Mouse (Mus musculus): ENCODE data around the gene Lpp. TPM values are rescaled to one million over a fixed set of nuclear protein-coding genes. Genes with fewer than 3 reads are reported as not detected.

Lpp gene
- total RNA-seq, 2 experiments from 2014 or later, result 32.5 to 60.6 TPM

DNA sequence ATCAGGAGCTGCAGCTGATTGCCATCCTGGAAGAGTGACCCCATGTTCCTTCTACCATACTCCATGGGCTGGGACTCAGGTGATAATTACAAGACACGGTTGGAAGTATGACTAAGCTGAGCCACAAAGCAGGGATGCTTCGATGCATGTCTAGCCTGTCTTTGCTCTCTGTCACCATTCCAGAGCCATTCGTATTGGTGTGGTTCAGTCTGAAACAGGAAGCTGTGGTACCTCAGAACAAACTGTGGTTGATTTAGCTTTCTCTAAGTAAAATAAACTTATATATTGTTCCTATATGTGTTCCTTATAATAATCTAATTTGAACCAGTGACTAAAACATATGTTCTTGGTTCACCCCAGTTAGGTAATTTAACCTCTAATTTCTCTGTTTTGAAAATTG, 519.7 kb downstream of the Lpp start:
- DNase-seq (ENCODE audit: low spot score in 2 of 2), result no peak

DNA sequence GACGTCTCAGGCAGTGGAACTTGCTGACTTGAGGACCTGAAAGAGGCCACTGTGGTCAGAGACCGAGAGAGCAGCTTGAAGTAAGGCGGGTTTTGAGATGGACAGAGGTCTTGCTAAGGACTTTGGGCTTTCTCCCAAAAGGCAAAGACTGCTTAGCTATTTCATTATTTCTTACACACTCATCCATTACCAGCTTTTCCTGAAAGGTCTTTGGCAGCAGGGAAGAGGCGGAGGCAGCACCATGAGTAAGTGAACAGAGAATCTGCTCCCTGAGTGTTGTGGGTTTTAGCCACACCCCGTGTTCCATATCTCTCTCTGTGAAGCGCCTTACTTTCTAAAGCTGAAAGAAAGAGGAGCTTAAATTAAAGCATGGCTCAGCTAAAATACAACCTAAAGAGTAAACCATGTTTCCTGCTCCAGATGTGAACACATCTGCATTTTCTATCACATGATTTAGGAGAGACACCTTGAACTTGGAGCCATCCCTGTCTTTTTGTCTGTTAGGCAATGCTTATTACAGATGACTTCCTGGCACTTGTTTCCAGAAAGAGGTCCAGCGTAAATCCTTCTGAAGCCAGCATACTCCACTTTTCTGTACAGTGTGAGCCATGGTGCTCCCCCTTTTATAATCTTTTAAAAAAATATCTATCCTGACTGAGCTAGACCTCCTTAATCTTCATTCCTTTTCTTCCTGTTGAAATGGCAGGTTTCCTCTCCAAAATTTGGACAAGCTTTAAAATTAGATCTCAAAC, 520.5 kb downstream of the Lpp start:
- DNase-seq (ENCODE audit: low spot score in 2 of 2), result no peak

DNA sequence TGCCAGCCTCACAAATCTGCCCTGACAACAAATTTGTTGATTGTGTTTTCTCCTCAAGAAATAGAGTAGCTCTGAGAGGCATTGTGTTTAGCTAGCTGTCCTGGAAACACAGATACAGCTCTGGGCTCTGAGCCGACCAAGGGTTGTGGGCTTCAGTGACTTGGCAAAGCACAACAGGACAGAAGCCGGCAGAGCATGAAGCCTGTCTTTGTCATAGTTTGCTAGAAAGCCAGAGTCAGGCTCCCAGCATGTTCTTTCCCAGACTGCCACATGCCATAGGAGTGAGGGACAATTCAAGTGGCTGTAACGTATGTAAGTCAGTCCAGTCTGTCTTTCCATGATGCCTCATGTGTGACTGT, 521.1 kb downstream of the Lpp start:
- DNase-seq (ENCODE audit: low spot score in 2 of 2), result no peak

DNA sequence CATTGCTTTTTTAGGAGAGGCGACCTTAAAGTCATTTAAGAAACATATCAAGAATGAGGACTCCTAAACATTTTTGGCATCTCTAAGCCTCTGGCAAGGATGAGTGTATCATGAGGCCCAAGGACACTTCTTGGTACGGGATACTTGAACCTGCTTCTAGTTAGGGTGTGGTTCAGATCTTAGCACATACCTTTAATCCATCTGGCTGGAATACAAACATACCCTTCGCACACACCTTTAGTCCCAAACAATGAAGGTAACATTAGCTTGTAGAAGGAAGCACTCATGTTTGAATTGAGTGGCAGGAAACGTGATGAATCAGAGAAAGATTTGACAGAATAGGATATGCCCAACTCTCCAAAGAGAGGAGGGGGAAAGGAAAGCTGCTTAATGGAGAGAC, 522.2 kb downstream of the Lpp start:
- no peak for DNase-seq (ENCODE audit: low spot score in 2 of 2)

DNA sequence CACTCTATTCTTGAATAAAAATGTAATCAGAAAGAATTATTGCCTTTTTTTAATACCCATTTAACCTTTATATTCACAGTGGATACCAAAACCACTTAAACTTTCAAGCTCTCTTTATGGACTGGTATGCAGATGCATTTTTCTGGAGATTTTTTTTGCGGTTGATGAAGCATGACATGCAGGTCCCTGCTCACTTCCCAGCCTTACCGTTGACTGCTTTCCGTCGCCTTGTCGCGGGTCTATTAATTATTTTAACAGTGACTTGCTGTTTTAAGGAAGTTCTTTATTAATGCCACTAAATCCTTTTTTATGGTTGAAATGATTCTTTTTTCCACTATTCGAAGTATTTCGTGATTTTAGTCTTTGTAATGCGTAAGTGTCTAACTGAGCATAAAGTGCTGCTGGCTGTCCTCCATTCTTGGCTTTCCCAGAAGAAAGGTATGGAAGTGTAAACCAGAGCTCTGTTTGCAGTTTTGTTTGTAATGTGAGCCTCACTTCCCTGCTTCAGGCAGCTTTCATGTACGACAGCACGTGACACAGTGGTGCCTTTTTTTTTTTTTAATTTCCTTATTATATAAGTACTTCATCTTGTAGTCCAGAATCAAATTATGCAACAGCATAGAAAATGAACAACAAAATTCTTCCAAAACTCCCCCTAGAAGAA, 526.2 kb downstream of the Lpp start:
- no peak for DNase-seq (ENCODE audit: low spot score in 2 of 2)

DNA sequence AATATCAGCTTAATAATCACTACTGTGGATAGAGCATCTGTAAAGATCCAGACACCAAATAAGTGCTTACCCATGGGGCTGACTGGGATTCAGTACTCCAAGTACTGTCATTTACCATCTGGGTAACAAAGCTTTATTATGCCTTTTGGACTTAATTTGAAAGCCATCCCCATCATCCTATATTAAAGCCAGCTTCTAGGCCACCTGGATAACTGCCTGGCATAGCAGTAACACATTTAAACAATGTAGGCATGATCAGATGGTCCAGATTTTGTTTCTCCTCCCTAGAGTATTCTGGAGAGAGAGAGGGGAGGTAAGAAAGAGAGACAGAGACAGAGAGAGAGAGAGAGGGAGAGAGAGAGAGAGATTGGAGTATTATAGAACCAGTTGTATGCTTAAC, 536.8 kb downstream of the Lpp start:
- DNase-seq (ENCODE audit: low spot score in 2 of 2), result no peak

DNA sequence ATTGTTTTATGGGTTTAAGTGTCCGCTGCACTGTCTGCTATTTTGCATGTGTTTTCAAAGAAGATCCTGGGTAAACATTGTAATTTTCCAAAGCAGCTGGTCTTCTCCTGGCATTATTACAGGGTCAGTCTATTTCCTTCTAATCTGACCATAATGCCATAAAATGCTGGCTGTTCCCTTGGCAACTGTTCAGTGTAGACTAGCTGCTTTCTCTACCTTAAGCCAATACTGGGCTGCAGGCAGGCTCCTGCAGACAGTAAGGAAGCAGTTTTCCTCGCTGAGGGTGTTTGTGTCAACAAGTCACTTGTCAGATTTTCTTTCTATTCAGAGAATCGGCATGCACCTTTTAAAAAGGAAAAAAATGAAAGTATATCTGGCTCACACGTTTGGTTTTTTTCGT, 537.3 kb downstream of the Lpp start:
- no peak for DNase-seq (ENCODE audit: low spot score in 2 of 2)

DNA sequence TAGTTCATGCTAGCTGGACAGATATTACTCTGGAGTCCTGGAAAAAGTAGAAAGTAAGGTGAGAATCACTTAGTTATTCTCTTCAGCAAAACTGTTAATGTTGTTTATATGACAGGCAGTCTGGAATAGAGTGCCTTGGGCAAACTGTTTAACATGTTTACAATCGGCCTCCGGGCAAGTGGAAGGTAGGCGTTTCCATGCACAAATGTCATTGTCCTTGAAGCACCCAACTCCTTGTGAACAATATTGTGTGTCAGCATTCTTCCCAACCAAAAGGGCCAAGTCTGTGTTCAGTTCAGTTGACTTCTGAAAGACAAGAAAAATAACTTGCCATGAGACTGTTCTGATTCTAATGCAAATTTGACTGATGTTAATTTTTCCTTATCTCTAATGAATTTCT, 539.5 kb downstream of the Lpp start:
- DNase-seq (ENCODE audit: low spot score in 2 of 2), result no peak

DNA sequence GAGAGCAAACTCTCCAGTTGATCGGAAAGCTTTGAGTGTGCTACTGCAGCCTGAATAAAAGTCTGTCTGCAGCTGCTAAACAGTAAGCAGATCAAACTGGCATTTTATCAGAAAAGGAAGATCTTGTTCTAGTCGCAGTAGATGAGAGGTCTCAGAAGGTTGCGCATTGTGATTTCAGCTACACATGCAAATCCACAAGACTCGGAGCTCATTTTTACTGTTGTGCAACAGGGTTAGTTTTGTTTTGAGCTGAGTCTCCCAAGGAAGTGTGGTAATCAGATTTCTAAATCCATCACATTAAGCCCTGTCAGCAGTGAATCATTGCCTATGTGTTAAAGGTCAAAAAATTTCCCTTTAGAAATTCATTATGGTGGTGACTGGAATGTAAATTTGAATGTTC, 540.4 kb downstream of the Lpp start:
- DNase-seq (ENCODE audit: low spot score in 2 of 2), result peak in 1 of 2 experiments; percentile 26

DNA sequence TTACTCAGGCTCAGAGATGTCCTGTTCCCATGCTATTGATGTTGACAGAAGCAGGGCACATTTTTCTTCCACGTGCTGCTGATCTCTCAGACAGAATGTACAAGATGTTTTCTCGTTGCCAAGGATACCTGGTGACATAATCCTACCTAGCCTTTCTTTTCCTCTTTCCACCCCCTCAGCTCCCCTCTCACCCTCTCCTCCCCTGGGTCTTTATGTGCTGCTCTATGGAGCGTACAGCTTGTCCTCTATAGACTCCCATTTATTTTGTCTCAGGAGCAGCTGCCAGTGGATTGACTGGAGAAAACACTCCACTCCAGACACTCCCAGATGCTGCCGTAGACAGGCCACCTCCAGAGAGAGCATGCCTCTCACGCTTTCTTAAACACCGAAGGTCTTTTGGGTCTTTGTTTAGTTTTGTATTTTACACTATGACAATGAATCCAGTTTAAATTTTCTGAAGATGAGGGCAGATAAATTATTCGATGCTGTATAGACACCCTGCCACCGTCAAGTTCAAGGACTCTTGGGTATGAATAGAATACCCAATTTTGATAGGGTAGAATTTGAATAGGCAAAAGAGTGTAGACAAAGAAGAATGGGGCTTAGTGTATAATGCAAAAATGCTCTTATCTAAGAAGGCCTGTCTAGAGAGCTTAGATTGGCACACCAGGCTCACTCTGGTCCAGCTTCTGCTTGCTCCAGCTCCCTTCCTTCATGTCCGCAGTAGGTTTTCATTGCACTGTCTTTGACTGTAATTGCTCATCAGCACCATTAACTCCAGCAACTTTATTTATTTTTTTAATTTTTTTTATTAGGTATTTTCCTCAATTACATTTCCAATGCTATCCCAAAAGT, 548.2 kb downstream of the Lpp start:
- no peak for DNase-seq (ENCODE audit: low spot score in 2 of 2)

DNA sequence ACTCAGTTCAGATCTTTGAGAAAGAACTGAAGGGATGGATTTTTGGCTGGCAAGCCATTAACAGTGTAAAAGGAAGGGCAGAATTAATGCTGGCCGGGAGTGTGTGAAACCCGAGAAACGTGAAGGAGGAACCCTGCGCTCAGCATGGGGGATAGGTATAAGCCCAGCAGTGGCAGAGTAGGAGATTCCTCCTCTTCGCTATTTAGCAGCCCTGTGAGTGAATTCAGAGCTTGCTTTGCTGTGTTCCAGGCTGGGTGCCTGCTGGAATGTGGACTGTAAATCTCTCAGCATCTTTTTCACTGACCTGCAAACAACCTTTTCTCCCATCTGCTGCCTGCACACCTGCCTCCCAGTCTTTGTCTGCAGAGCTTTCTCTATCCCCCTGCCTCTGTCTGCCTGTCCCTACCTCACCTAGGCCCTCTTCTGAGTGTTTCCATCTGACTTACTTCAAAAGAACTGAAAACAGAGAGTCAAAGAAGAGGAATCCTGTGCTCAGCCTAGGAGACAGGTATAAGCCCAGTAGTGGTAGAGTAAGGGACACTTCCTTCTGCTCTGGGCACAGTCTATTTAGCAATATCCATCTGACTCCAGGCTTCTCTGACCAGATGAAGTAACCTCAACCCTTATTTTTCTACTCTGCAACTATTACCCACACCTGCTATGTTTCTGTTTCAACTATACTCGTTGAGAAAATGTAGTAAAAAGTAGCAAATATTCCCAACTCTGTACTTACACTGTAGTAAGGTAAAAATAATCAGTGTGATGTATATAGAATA, 550.4 kb downstream of the Lpp start:
- no peak for DNase-seq (ENCODE audit: low spot score in 2 of 2)

DNA sequence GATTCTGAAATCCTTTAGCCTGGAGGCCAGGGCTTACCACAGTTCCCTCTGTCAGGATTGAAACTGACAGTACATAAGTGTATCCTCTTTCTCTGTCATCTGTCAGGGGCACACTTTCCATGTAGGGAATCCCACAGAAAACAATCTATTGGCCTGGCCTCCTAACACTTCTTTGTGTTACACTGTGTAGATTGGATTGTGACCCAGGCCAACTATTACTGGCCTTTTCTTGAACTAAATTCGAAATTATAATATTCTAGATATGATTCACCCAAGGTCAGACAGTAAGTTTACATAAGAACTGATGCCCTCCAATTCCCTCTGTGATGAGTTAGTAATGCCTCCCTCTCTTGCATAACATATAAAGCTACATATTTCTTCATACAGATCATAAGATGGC, 553.0 kb downstream of the Lpp start:
- DNase-seq (ENCODE audit: low spot score in 2 of 2), result no peak

DNA sequence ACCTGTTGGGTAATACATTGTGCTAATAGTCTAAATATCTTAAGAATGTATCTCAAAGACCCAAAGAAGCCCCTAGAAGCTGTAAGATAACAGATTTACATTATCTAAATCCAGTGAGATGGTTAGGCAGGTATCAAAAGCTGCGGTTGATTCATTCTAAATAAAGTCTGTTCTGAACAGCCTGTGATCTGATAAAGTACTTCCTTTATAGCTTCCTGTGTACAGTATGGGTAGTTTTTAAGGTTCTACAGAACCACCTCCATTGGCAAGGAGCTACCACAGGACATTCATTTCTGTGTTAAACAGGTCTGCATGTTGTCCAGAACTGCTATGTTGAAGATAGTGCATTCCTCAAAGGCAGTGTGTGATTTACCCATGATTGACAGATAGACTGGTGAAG, 554.2 kb downstream of the Lpp start:
- DNase-seq (ENCODE audit: low spot score in 2 of 2), result no peak

DNA sequence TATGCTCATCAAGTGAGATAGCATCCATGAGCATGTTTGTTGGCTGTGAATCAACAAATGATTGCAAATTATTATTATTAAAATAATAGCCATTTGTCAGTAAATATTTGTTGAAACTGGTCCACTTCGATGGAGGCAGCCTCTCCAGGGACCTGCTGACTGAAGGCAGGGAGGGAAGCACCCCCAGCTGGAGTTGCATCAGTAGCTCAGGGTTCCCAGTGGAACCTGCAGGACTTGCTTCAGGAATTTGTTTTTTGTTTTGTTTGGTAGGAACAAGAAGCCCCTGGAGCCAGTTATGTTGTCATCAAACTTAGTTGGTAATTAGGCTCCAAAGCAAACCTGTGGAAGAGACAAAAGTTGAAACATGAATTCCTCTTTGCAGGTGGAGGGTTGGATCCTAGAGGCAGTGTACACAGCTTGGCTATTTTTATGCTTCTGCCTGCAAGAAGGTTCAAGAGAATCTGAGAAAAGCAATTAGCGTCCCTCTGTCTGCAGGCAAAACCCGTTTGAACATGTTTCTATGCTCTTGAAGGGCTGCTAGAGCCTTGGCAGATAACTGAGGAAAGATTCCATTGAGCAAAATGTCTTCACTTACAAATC, 554.9 kb downstream of the Lpp start:
- DNase-seq (ENCODE audit: low spot score in 2 of 2), result no peak

DNA sequence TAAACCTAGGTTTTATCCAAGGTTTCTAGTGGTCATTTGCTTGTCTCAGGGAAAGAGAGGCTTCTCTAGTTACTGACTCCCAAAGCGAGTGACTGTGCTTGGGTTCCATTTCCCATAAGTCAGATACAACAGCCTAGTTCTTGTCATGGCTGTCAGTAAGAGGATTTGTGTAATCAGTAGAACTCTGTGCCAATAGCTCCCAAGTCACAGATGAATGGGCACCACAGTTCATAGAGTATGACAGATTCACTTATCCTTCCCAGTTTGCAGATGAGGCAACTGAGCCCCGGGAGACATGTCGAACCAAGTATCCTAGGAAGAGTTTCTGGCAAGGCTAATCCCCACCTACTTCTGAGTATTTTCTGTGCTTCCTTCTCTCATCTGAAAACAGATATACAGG, 556.0 kb downstream of the Lpp start:
- DNase-seq (ENCODE audit: low spot score in 2 of 2), result no peak

DNA sequence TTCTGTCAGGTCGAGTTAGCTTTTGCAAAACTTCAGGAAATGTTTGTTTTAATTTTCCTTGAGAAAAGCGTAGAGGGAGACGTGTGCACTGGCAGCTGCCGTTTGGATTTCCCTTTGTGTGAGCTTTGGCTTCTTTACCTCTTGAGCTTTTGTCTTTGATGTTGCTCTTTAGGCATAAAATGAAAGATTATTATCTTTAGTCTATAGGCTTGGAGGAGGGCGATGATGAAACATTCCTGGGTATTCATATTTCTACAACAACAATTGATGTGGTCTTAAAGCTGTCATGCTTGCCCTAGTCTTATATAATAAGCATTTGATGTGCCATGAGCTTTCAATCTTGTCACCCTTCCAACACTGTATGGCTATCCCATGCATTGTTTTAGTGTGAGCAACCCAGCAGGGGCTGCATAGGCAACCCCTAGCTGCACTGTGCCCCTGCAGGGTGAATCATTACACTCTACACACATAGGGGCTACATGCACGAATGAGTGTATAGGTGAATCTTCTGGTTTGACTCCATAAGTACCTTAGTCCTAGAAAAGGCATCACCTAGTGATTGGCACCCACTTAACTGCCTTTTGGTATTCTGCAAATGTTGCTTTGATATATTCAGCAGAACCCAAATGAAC, 556.9 kb downstream of the Lpp start:
- DNase-seq (ENCODE audit: low spot score in 2 of 2), result no peak

DNA sequence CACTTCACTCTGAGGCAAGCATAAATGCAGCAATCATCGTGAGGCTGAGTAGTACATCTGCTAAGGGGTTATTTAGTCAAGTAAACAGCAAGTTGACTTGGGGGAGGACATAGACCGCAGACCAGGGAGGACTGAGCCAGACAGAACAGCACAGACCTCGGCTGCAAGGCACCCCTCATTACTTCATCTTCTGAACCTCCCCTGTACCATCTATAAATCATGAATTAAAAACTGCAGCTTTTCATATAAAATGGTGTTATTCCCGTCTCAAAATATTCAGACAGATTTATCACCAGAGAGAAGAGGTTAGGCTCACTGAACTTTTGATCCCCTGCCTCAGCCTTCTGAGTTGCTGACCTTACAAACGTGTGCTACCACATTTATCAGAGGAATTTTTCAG, 558.6 kb downstream of the Lpp start:
- DNase-seq (ENCODE audit: low spot score in 2 of 2), result no peak

DNA sequence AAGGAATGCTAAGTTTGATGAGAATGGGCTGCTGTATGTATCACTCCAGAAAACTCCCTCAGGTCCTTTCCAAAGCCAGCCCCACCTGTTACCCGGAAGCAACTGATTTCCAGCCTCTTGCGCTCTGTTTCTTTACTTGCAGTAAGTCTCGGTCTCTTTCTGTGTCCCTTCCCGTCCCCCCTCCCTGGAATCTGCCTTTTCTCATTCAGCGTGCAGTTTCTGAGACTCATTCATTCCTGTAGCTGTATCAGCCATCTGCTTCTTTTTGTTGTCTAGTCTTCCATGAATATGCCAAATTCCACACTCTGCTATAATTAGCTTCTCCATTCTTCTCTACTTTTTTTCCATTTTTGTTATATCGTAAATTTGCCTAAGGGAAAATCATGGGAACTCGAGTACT, 561.7 kb downstream of the Lpp start:
- DNase-seq (ENCODE audit: low spot score in 2 of 2), result no peak

DNA sequence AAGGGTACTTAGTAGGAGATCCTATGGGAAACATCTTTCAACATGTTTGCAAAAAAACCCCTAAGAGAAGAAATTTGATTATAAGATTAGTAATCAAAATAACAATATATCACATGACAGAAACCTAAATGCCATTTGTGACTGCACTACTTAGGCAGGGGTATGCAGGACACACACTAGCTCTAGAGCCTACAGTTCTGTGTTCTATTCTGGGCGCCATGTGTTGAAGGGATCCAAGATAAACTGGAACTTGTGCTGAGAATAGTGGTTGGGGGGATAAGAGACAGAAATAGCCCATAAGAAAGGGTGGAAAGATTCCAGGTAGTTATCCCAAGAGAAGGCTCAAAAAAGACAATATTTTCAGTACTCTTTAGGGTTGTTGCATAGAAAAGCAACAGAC, 565.4 kb downstream of the Lpp start:
- no peak for DNase-seq (ENCODE audit: low spot score in 2 of 2)
